Mouse (Mus musculus) liver, adult 2 months (tissue): ENCODE data around the gene Dlg3. TPM values are rescaled to one million over a fixed set of nuclear protein-coding genes. Genes with fewer than 3 reads are reported as not detected.

Experiments
- DNase-seq: peaks from one replicate; pipeline ENCODE4 v3.0.0-alpha.2; 2011; ENCODE audit warnings: low read depth, low spot score; ENCODE audit errors: extremely low read depth
- H3K27ac ChIP-seq: fragments of 200-500 bp; replicated peaks from 2 replicates; pipeline ENCODE4 v1.5.1; 2012; ENCODE audit warnings: low read depth, mild to moderate bottlenecking, control low read depth, inconsistent platforms, low read length; ENCODE audit not compliant: insufficient read depth
- H3K27me3 ChIP-seq: fragments of 200-500 bp; 2 replicates; pipeline ENCODE4 v1.6.1; 2012; ENCODE audit warnings: mild to moderate bottlenecking, moderate library complexity, low read length, inconsistent platforms; ENCODE audit not compliant: control insufficient read depth, insufficient read depth
- H3K36me3 ChIP-seq: fragments of 200-500 bp; 2 replicates; pipeline ENCODE4 v1.6.1; 2012; ENCODE audit warnings: low read length, inconsistent platforms; ENCODE audit not compliant: control insufficient read depth, insufficient read depth
- H3K4me1 ChIP-seq: fragments of 200-500 bp; 2 replicates; pipeline ENCODE4 v1.6.1; 2011; ENCODE audit warnings: low read length; ENCODE audit not compliant: control insufficient read depth, insufficient read depth
- H3K4me3 ChIP-seq: fragments of 200-500 bp; 2 replicates; pipeline ENCODE4 v1.5.1; 2011; ENCODE audit warnings: low read depth, mild to moderate bottlenecking, control low read depth, low read length, moderate library complexity; ENCODE audit not compliant: insufficient read depth
- H3K79me2 ChIP-seq: fragments of 200-500 bp; 2 replicates; pipeline ENCODE4 v1.6.1; 2012; ENCODE audit warnings: inconsistent platforms, mild to moderate bottlenecking, low read length, moderate library complexity; ENCODE audit not compliant: control insufficient read depth, insufficient read depth
- H3K9ac ChIP-seq: fragments of 200-500 bp; 2 replicates; pipeline ENCODE4 v1.6.1; 2012; ENCODE audit warnings: low read depth, mild to moderate bottlenecking, control low read depth, inconsistent platforms, low read length
- CTCF ChIP-seq: fragments of 200-500 bp; IDR thresholded peaks from 2 replicates; pipeline ENCODE4 v1.5.1; 2011; ENCODE audit warnings: low read depth, low read length, control low read depth
- POLR2A ChIP-seq: fragments of 200-500 bp; IDR thresholded peaks from 2 replicates; pipeline ENCODE4 v1.6.1; 2011; ENCODE audit warnings: low read length, control low read depth; ENCODE audit not compliant: insufficient read depth; ENCODE audit errors: extremely low read depth
- WGBS: fragments of 180-500 bp; shearing (Covaris S2); methylation state at CpG from one replicate; pipeline ENCODE4 v1.1.7; 2018; 5-methylcytosine and 5-hydroxymethylcytosine counted together
- polyA plus RNA-seq: library from polyadenylated mRNA; depleted of rRNA; stranded (reverse); fragments of >200 nt; gene quantifications from 2 replicates; pipeline ENCODE4 v1.2.3, GENCODE M21; 2012
- total RNA-seq: library from RNA; depleted of rRNA; stranded (reverse); fragments of >200 nt; gene quantifications from 2 replicates; pipeline ENCODE4 v1.2.3, GENCODE M21; 2014

Gene Dlg3
- total and polyA plus RNA-seq, 2 experiments: 5.0 to 18.7 TPM

DNA sequence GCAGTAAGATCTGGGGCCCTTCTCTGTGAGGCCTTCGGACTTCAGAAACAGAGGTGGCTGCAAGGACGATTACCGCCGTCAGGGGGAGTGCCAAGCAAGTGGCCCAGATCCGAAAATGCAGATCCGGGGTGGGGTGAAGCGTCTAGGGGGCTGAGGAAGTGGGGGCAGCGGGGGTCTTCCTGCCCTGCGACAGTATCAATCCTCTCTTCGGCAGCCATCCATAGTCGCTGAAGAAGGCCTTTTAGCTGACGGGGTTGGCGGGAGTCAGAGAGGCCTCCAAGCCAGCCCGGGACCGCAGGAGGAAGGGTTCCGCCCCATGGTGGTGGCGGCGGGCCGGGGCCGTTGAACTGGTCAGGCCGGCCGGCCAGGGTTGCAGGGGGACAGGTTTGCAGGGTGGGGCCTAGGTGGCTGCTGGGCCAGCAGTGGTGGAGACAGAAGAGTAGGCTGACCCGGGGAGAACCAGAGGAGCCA lies 6.9 kb downstream of the Dlg3 start:
- Histone ChIP-seq H3K79me2 (peaks cover 3% of the 10 kb centered on the region; the same call in 1 of the 2 replicates), H3K4me1 (peaks cover 4% of the 10 kb centered on the region), H3K4me3 (peak overlapping the region; percentile 77), H3K36me3 (no peaks in the 10 kb centered on the region), H3K27ac (no peak overlapping the region), H3K9ac (peak overlapping the region; percentile 72), H3K27me3 (no peaks in the 10 kb centered on the region)
- DNase-seq: peak; percentile 39
- TF ChIP-seq POLR2A (no peak), CTCF (peak; percentile 79)
- WGBS: under 1% methylated on average over 23 of the region's 23 CpGs

DNA sequence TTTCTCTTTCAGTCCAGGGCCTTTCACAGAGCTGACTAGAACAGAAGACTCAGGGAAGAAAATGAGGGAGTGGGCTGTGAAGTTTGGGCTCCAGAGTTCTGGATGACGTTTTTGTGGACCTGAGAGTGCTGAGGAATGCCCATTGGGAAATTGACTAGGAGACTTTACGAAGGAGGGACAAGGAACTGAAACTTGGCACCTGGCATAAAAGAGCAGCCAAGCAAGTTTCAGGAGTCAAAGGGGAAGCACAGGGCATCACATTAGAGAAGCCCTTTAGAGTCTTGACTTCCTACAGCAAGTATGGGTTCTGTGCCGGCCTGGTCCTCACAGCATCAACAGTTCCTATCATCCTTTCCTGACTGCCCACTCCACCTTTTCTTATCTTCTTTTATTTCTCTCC lies 7.9 kb downstream of the Dlg3 start:
- Histone ChIP-seq H3K4me3 (no peak overlapping the region), H3K9ac (no peak overlapping the region), H3K36me3 (no peaks in the 10 kb centered on the region), H3K4me1 (peaks cover 4% of the 10 kb centered on the region), H3K79me2 (peaks cover 3% of the 10 kb centered on the region; the same call in 1 of the 2 replicates), H3K27me3 (no peaks in the 10 kb centered on the region), H3K27ac (no peak overlapping the region)
- 81% methylated on average over 3 of the region's 3 CpGs for WGBS
- no peak for DNase-seq
- TF ChIP-seq POLR2A (no peak), CTCF (no peak)

DNA sequence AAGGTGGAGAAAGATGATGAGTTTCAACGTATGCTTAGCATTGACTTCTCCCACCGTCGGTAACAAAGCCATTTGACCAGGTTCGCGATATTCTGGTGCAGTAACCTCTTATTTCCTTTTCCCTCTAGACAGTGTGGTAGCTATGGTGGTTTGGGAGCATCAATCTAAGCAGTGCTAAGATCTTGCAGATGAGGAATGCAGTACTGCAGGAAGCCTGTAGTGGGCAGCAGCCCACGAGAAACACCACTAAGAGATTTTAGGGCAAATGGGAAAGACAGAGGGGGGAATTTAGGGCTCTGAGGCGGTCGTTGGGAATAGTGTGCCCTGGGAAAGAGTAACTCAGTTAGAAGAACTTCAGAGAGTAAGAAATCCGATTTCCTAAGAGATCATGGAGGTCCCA lies 9.0 kb downstream of the Dlg3 start:
- no peak for DNase-seq
- Histone ChIP-seq H3K79me2 (peaks cover 10% of the 10 kb centered on the region; the same call in 1 of the 2 replicates), H3K4me3 (peak overlapping the region; percentile 97; the same call in 1 of the 2 replicates), H3K36me3 (no peaks in the 10 kb centered on the region), H3K27ac (peak overlapping the region; percentile 52), H3K4me1 (peaks cover 4% of the 10 kb centered on the region), H3K9ac (no peak overlapping the region), H3K27me3 (no peaks in the 10 kb centered on the region)
- WGBS: 9% methylated on average over 9 of the region's 9 CpGs
- TF ChIP-seq CTCF (peak; percentile 57; the same call in 1 of the 2 replicates), POLR2A (no peak)

DNA sequence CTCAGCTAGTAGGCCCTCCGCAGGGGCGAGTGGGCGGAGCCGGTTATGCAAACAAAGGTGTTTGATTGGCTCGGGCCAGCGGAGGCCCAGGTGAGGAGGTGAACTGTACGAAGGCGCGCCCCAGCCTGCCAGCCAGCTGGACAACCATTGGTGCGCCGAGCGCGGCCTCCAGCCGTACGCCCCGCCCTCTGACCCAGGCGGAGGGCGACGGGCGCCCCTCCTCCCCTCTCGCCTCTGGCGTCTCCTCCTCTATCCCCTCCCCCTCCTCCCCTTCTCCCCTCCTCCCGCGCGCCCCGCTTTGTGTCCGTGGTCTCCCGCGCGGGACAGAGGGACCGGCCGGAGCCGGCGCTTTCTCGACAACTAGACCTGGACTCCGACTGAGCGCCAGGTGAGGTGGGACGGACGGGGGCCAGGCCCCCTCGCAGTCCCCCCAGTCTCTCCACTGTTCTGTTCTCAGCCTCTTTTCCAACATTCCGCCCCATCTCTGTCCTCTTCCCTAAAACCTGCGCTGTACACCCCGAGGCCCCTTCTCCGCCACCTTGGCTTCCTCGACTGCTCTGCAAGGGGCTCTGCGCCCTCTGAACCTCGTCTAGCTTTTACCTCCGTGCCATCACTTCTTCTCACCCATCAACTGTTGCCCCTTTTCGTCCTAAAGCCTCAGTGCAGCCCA lies 9.6 kb downstream of the Dlg3 start:
- no peaks in the 10 kb centered on the region for H3K27me3 ChIP-seq
- peak overlapping the region; percentile 90 for H3K9ac ChIP-seq
- peak overlapping the region; percentile 97 for H3K4me3 ChIP-seq
- peak overlapping the region; percentile 96 for H3K27ac ChIP-seq
- DNase-seq: peak; percentile 81
- H3K79me2 ChIP-seq: peaks cover 10% of the 10 kb centered on the region; the same call in 1 of the 2 replicates
- 0 out of 2 replicates have a peak, but pooled peaks have one; percentile 25 for TF ChIP-seq POLR2A
- TF ChIP-seq CTCF: no peak
- H3K36me3 ChIP-seq: no peaks in the 10 kb centered on the region
- WGBS: 2% methylated on average over 19 of the region's 49 CpGs
- H3K4me1 ChIP-seq: peaks cover 4% of the 10 kb centered on the region

GRCm38 (mm10) chrX:100777655-100778234 lies 10.2 kb downstream of the Dlg3 start:
- TF ChIP-seq POLR2A (no peak), CTCF (no peak)
- Histone ChIP-seq H3K9ac (peak overlapping the region; percentile 90), H3K4me1 (peaks cover 7% of the 10 kb centered on the region), H3K36me3 (no peaks in the 10 kb centered on the region), H3K27me3 (no peaks in the 10 kb centered on the region), H3K79me2 (peaks cover 10% of the 10 kb centered on the region; the same call in 1 of the 2 replicates), H3K4me3 (peak overlapping the region; percentile 97), H3K27ac (peak overlapping the region; percentile 96)
- peak; percentile 34 for DNase-seq
- 15% methylated on average over 10 of the region's 10 CpGs for WGBS
